Mouse (Mus musculus): ENCODE results near the gene Dnajc19. TPM values are rescaled to one million over a fixed set of nuclear protein-coding genes. Genes with fewer than 3 reads are reported as not detected.

Gene Dnajc19
- polyA plus RNA-seq (2015; fragmentation: Nextera tagmentation; extraction: Ambion mirVana) = 132 and 133 TPM in 2 replicates

DNA sequence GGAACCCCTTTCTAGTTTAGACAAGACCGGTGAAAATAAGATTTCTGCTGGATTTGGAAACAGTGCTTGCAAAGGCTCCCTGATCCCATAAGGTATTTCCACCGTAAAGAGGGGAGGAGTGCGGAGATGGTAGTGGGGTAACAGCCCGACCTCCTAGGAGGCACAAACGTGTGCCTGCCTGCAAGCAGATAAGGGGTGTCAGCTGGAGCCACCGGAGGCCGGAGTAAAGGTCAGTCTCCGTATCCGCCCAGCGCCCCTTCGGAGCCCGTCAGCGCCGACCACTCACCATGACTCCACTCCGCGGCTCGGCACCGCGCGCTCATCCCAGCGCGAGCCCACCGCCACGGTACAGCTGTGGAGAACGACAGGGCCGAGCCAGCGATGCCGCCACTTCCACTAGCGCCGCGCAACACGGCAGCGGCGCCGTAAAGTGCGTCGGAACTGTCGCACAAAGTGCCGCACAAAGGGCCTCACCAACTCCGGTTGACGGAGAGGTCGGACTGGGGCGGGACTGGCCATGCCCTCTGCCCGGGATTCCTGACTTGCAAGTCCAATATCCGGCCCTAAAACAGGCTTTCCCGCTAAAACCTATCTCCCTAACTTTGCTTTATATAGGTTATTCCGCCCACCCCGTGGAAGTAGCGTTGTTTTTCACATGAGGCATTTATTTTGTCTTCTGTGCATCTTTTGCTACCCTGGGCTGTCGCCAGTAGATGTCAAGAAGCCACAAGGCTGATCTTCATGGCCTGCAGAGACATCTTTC, at the start of gene Dnajc19:
Gene Dnajc19 (minus strand): TSS at position 422 of the 763 bp plus-strand sequence.
- Histone ChIP-seq H3K4me3 (replicated peaks) (peak within 1 kb of the TSS; percentile 75), H3K27me3 (replicated peaks) (no peaks in the 10 kb centered on the region), H3K4me2 (peak within 1 kb of the TSS; percentile 59), H3K27ac (replicated peaks) (peak within 1 kb of the TSS; percentile 82), H3K9me3 (replicated peaks) (no peaks in the 10 kb centered on the region), H3K36me3 (peaks cover 8% of the 10 kb centered on the region), H3K9ac (replicated peaks) (peak within 1 kb of the TSS; percentile 80), H3K4me1 (peaks cover 20% of the 10 kb centered on the region)
- WGBS = under 1% methylated on average over 50 of the region's 50 CpGs
- peak; percentile 93 for ATAC-seq (ENCODE audit: low FRiP score)

DNA sequence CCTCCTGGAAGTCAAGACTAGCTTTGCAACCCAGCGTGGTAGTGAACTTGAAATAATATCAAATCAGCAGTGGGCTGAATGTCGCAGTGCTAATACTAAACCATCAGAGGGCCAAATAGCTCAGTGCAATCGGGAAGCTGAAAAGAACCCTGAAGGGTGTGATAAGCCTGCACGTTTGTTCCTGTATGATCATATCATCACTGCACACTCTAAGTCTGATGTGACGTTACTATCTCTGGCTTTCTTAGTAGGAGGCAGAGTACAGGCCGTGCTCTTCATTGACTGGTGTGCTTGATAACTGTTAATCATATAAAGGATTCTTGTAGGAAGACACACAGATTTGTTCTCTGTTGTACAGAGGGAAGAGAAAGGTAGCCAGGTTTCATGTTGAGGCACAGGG, 48.8 kb upstream of the Dnajc19 start:
- no peak overlapping the region for H3K9ac ChIP-seq (replicated peaks)
- H3K36me3 ChIP-seq = no peaks in the 10 kb centered on the region
- H3K4me2 ChIP-seq = no peak overlapping the region
- WGBS = 92% methylated on average over 6 of the region's 6 CpGs
- no peak overlapping the region for H3K4me3 ChIP-seq (replicated peaks)
- no peaks in the 10 kb centered on the region for H3K27me3 ChIP-seq (replicated peaks)
- no peak overlapping the region for H3K27ac ChIP-seq (replicated peaks)
- H3K9me3 ChIP-seq (replicated peaks) = no peaks in the 10 kb centered on the region
- ATAC-seq (ENCODE audit: low FRiP score) = no peak
- no peaks in the 10 kb centered on the region for H3K4me1 ChIP-seq

DNA sequence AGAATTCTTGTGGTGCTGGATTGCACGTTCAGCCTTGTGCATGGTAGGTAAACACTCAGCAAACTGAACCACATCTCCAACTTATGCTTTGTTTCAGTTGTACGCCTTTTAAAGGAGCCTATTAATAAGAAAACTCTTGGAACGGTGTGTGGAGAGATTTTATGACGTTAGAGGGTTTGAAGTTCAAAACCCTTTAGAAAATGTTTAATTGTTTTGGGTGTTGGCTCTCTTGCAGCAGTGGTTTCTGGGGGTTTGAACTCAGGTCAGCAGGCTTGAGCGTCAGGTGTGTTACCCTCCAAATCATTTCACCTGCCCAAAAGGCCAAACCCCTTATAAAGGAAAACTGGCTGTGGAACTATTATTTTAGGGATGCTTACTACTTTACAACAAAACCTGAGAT, 40.2 kb upstream of the Dnajc19 start:
- Histone ChIP-seq H3K27ac (replicated peaks) (no peak overlapping the region), H3K9ac (replicated peaks) (no peak overlapping the region), H3K4me3 (replicated peaks) (no peak overlapping the region), H3K4me1 (no peaks in the 10 kb centered on the region), H3K36me3 (no peaks in the 10 kb centered on the region), H3K4me2 (no peak overlapping the region), H3K9me3 (replicated peaks) (no peaks in the 10 kb centered on the region), H3K27me3 (replicated peaks) (no peaks in the 10 kb centered on the region)
- 88% methylated on average over 5 of the region's 5 CpGs for WGBS
- ATAC-seq (ENCODE audit: low FRiP score) = no peak

DNA sequence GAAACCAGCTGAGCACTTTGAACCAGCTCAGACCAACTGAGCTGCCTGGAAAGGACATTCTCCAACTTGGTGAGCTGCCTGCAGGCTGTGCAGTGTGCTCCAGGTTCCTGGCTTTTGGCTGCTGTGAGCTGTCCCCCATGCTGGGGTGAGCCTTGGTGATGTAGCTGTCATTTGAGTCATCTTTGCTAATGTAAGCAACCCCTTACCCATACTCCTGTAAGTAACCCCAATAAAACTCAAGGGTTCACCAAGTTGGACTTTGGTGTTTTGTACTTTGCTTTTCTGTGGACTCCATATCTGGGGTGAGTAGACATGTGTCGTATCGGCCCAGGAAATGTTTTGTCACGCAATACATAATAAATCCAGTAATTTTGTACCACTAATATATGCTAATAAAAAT, 39.7 kb upstream of the Dnajc19 start:
- H3K9me3 ChIP-seq (replicated peaks) = no peaks in the 10 kb centered on the region
- ATAC-seq (ENCODE audit: low FRiP score) = no peak
- no peak overlapping the region for H3K9ac ChIP-seq (replicated peaks)
- no peaks in the 10 kb centered on the region for H3K27me3 ChIP-seq (replicated peaks)
- H3K4me2 ChIP-seq = no peak overlapping the region
- no peak overlapping the region for H3K4me3 ChIP-seq (replicated peaks)
- 0 out of 2 replicates have a peak, but pooled peaks cover 1% of the 10 kb centered on the region for H3K4me1 ChIP-seq
- H3K27ac ChIP-seq (replicated peaks) = no peak overlapping the region
- WGBS = 97% methylated on average over 3 of the region's 3 CpGs
- H3K36me3 ChIP-seq = no peaks in the 10 kb centered on the region

DNA sequence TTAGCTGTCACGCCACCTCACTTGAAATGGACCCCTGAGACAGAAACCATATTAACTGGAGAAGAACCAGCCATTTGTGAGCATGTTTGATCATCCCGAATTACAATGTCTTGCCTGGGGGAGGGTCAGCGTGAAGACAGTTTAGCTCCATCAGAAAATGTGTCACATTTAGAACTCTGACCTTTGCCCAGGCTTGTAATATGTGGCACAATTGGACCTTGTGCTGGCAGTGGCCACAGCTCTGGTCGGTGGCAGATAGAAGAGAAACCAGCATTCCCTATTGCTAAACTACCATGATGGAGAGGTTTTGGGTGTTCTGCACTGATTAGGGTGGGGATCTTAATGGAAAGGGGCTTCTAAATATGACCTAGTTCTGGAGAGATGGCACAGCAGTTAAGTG, 38.7 kb upstream of the Dnajc19 start:
- Histone ChIP-seq H3K4me1 (0 out of 2 replicates have a peak, but pooled peaks cover 4% of the 10 kb centered on the region), H3K36me3 (no peaks in the 10 kb centered on the region), H3K27me3 (replicated peaks) (no peaks in the 10 kb centered on the region), H3K4me2 (no peak overlapping the region), H3K4me3 (replicated peaks) (no peak overlapping the region), H3K9me3 (replicated peaks) (no peaks in the 10 kb centered on the region), H3K27ac (replicated peaks) (no peak overlapping the region), H3K9ac (replicated peaks) (no peak overlapping the region)
- ATAC-seq (ENCODE audit: low FRiP score) = no peak
- WGBS = 54% methylated on average over 4 of the region's 4 CpGs

DNA sequence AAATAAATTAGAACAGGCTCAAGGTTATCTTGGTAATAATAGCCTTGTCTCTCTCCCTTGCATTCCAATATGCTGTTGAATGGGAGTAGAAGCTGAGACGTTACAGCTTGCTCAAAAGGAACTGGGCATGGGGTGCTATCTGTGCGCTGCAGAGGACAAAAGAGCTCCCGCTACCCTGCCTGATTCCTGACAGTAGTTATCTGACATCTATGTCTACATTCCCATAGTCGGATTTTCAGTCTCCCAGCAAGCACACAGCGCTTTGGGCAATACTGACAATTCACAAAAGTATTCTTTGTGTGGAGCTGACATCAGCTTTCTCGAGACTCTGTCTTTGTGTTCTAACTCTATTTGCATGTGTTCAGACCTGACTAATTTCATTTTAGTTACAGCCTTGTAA, 34.7 kb upstream of the Dnajc19 start:
- no peaks in the 10 kb centered on the region for H3K36me3 ChIP-seq
- no peak overlapping the region for H3K4me3 ChIP-seq (replicated peaks)
- no peaks in the 10 kb centered on the region for H3K27me3 ChIP-seq (replicated peaks)
- 21% methylated on average over 6 of the region's 6 CpGs for WGBS
- H3K4me1 ChIP-seq = 0 out of 2 replicates have a peak, but pooled peaks cover 4% of the 10 kb centered on the region
- H3K27ac ChIP-seq (replicated peaks) = no peak overlapping the region
- H3K9ac ChIP-seq (replicated peaks) = no peak overlapping the region; the same call in 1 of the 2 replicates
- peak; percentile 38; the same call in 1 of the 2 replicates for ATAC-seq (ENCODE audit: low FRiP score)
- H3K4me2 ChIP-seq = peak overlapping the region; percentile 19; the same call in 1 of the 2 replicates
- no peaks in the 10 kb centered on the region for H3K9me3 ChIP-seq (replicated peaks)

DNA sequence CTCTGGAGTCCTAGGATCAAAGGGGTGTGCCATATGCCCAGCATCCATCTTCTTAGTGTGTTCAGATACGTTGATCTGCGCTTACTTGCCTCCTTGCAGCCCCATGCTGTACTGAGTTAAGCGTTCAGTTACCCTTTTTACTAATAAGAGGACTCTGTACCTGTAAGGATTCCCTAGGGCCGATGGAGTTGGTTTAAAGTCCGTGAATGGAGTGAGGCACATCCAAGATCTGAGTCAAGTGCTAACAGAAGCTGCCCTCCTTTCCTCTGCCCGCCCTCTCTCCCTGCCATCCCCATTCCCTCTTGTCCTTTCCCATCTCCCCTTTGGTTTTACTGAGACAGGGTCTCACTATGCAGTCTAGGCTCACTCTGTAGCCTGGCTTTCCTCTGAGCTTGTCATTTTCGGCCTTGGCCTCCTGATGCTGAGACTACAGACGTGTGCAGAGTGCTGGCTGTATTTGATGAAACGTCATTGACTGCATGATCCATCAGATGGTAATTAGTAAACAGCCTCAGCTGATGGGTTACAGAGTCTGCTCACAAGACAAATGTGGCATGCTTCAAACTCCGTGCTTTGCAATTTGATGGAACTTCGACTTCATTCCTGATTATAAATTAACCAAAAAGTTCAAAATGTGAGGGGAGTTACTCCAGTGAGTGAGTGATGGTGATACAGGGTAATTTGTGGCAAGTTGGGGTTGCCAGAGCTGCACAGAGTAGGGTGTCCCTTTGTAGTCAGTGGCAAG, 31.0 kb upstream of the Dnajc19 start:
- 77% methylated on average over 11 of the region's 11 CpGs for WGBS
- H3K36me3 ChIP-seq = no peaks in the 10 kb centered on the region
- no peak overlapping the region for H3K4me3 ChIP-seq (replicated peaks)
- H3K27ac ChIP-seq (replicated peaks) = no peak overlapping the region
- H3K9ac ChIP-seq (replicated peaks) = no peak overlapping the region
- H3K9me3 ChIP-seq (replicated peaks) = no peaks in the 10 kb centered on the region
- no peak overlapping the region for H3K4me2 ChIP-seq
- H3K4me1 ChIP-seq = 0 out of 2 replicates have a peak, but pooled peaks cover 4% of the 10 kb centered on the region
- no peak for ATAC-seq (ENCODE audit: low FRiP score)
- H3K27me3 ChIP-seq (replicated peaks) = no peaks in the 10 kb centered on the region

DNA sequence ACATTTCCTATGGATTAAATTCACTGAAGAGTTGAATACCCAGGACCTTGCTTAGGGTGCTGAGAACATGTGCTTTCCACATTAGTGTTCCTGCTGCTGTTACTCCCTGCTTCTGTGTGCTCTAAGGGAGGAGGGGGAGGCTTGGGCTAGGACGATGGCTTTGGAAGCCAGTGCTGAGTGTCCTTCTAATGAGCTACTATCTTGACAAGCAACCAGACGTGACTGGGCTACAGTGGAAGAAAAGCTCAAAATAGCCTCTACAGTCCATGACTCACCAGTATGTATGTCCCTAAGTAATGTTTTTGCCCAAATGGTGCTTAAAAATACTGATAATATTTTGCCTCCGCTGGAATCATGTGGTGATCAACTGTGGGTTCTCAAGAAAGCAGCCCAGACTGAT, 26.5 kb upstream of the Dnajc19 start:
- Histone ChIP-seq H3K9me3 (replicated peaks) (no peaks in the 10 kb centered on the region), H3K27ac (replicated peaks) (no peak overlapping the region), H3K36me3 (no peaks in the 10 kb centered on the region), H3K4me3 (replicated peaks) (no peak overlapping the region), H3K4me1 (peaks cover 8% of the 10 kb centered on the region), H3K27me3 (replicated peaks) (no peaks in the 10 kb centered on the region), H3K4me2 (no peak overlapping the region), H3K9ac (replicated peaks) (no peak overlapping the region)
- WGBS = 78% methylated on average over 3 of the region's 3 CpGs
- no peak for ATAC-seq (ENCODE audit: low FRiP score)

DNA sequence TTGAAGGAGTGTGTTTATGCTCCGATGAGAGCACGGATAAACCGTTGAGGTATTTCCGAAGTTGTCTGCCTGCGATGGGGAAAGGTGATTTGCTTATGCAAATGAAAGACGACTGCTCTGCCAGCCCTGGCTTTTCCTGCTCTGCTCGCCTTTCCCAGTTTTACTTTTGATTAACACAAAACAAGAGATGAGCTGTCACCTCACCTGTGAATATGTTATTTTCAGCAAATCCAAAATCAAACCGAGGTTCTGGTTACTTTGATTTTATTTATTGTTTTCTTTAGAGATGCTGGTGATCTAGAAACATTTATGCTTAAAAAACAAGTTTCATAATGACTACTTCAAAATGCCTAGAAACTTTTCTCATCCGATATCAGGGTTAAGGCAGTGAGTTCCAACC, 25.3 kb upstream of the Dnajc19 start:
- Histone ChIP-seq H3K27me3 (replicated peaks) (no peaks in the 10 kb centered on the region), H3K4me2 (peak overlapping the region; percentile 26; the same call in 1 of the 2 replicates), H3K4me3 (replicated peaks) (no peak overlapping the region), H3K4me1 (peaks cover 8% of the 10 kb centered on the region), H3K36me3 (no peaks in the 10 kb centered on the region), H3K9ac (replicated peaks) (no peak overlapping the region), H3K27ac (replicated peaks) (no peak overlapping the region), H3K9me3 (replicated peaks) (no peaks in the 10 kb centered on the region)
- no peak for ATAC-seq (ENCODE audit: low FRiP score)
- 20% methylated on average over 9 of the region's 9 CpGs for WGBS

DNA sequence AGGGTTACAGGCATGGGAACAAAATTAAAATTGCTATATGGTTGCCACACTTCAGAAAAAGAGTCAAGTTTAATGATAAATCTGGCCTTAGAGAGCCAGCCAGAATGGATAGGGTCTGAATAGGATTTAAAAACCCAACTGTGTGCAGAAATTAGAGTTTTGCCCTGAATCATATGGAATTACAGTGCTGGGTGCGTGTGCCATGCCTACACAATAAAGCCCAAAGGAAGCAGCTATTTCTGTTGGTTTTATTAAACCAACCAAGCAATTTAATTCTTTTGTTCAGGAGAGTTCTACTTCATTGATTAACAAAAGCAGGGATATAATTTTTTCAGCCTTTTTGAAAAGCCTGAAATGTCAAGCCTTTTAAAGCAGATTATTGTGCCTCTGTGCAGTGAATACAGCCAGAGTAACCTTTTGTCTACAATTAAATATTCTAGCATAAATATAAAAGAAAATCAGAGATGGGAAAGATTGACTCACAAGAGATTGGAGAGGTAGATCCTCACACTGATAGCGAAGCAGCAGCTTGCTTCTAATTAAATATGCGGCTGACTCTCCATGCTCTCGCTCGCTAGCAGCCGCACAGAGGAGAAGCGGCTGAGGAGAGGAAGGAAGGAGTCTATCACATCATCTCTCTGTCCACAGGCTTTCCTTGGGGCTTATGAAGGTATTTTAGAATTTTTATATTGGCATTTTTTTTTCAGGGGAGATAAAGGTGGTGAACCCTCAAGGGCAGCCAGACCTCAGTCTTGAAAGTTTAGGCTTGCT, 23.0 kb upstream of the Dnajc19 start:
- Histone ChIP-seq H3K4me3 (replicated peaks) (no peak overlapping the region), H3K9me3 (replicated peaks) (no peaks in the 10 kb centered on the region), H3K9ac (replicated peaks) (no peak overlapping the region), H3K27ac (replicated peaks) (no peak overlapping the region), H3K4me2 (peak overlapping the region; percentile 31), H3K4me1 (peaks cover 8% of the 10 kb centered on the region), H3K36me3 (no peaks in the 10 kb centered on the region), H3K27me3 (replicated peaks) (no peaks in the 10 kb centered on the region)
- ATAC-seq (ENCODE audit: low FRiP score) = peak; percentile 82; the same call in 1 of the 2 replicates
- 20% methylated on average over 7 of the region's 7 CpGs for whole genome bisulfite sequencing

DNA sequence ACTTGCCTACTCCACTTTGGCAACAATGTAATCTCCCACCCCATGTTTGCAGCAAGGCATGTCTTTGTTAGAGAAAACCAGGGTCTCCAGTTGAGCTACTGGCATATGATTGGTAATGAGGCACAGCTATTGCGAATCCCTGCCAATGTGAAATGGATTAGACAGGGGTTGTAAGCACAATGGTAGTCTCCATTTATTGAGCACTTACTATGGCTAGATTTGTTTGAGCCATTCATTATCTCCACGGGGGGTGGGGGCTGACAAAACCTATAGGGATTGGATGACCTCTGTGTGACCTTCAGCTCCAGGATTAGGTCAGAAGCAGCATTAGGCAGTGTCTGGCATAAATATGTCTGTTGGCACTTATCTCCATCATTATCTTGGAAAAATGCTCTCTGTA, 21.8 kb upstream of the Dnajc19 start:
- H3K4me3 ChIP-seq (replicated peaks) = no peak overlapping the region
- peaks cover 8% of the 10 kb centered on the region for H3K4me1 ChIP-seq
- H3K9me3 ChIP-seq (replicated peaks) = no peaks in the 10 kb centered on the region
- 22% methylated on average over 2 of the region's 2 CpGs for WGBS
- H3K4me2 ChIP-seq = no peak overlapping the region
- no peak overlapping the region for H3K9ac ChIP-seq (replicated peaks)
- H3K36me3 ChIP-seq = no peaks in the 10 kb centered on the region
- H3K27me3 ChIP-seq (replicated peaks) = no peaks in the 10 kb centered on the region
- ATAC-seq (ENCODE audit: low FRiP score) = no peak
- no peak overlapping the region for H3K27ac ChIP-seq (replicated peaks)
